Mouse (Mus musculus): Measurements from ENCODE around the gene Clmn.

- TF ChIP-seq CTCF (IDR thresholded peaks at IDR 0.05; ENCODE audit: low read depth) (no peak), EP300 (optimal IDR thresholded peaks at IDR 0.05) (no peak)
These were observed 3.0 kb upstream of the Clmn start for GRCm38 (mm10) chr12:104867851-104868250.
